Mouse (Mus musculus): ENCODE results near the gene Atpaf1. TPM values are rescaled to one million over a fixed set of nuclear protein-coding genes. Genes with fewer than 3 reads are reported as not detected.

Gene Atpaf1
- polyA plus RNA-seq, 1 experiment from 2014 or later: 45.1 TPM

Other genes starting within 250 kb of the Atpaf1 start
- gene Cyp4a31, start 221.2 kb upstream of the Atpaf1 start, polyA plus RNA-seq (2015; fragmentation: Nextera tagmentation; extraction: Ambion mirVana): not detected in 2 replicates
- not detected in 2 replicates for gene Cyp4a32, start 183.8 kb upstream of the Atpaf1 start, polyA plus RNA-seq (2015; fragmentation: Nextera tagmentation; extraction: Ambion mirVana)
- 27.5 and 32.9 TPM in 2 replicates for gene Cyp4b1, start 137.1 kb upstream of the Atpaf1 start, polyA plus RNA-seq (2015; fragmentation: Nextera tagmentation; extraction: Ambion mirVana)
- 32.4 and 36.9 TPM in 2 replicates for gene Efcab14, start 47.1 kb upstream of the Atpaf1 start, polyA plus RNA-seq (2015; fragmentation: Nextera tagmentation; extraction: Ambion mirVana)
- gene Tex38, start 3.8 kb upstream of the Atpaf1 start, polyA plus RNA-seq (2015; fragmentation: Nextera tagmentation; extraction: Ambion mirVana): 0.19 TPM in 1 of 2 replicates, not detected in the other
- 14.2 and 15.6 TPM in 2 replicates for gene Mob3c, start 43.3 kb downstream of the Atpaf1 start, polyA plus RNA-seq (2015; fragmentation: Nextera tagmentation; extraction: Ambion mirVana)
- 28.1 and 30.1 TPM in 2 replicates for gene Mknk1, start 54.4 kb downstream of the Atpaf1 start, polyA plus RNA-seq (2015; fragmentation: Nextera tagmentation; extraction: Ambion mirVana)
- gene Kncn, start 99.6 kb downstream of the Atpaf1 start, polyA plus RNA-seq (2015; fragmentation: Nextera tagmentation; extraction: Ambion mirVana): not detected in 2 replicates
- not detected in 2 replicates for gene 6430628N08Rik, start 105.9 kb downstream of the Atpaf1 start, polyA plus RNA-seq (2015; fragmentation: Nextera tagmentation; extraction: Ambion mirVana)
- 0.06 and 0.08 TPM in 2 replicates for gene Dmbx1, start 155.1 kb downstream of the Atpaf1 start, polyA plus RNA-seq (2015; fragmentation: Nextera tagmentation; extraction: Ambion mirVana)
- 11.0 and 12.1 TPM in 2 replicates for gene Faah, start 233.1 kb downstream of the Atpaf1 start, polyA plus RNA-seq (2015; fragmentation: Nextera tagmentation; extraction: Ambion mirVana)

Data from lung, embryonic 16.5 days (tissue).